Mouse (Mus musculus): Measurements from ENCODE around the gene Atxn7. TPM values are rescaled to one million over a fixed set of nuclear protein-coding genes. Genes with fewer than 3 reads are reported as not detected.

Atxn7 gene
- total RNA-seq, 2 experiments from 2014 or later, result 28.9 to 30.8 TPM

DNA sequence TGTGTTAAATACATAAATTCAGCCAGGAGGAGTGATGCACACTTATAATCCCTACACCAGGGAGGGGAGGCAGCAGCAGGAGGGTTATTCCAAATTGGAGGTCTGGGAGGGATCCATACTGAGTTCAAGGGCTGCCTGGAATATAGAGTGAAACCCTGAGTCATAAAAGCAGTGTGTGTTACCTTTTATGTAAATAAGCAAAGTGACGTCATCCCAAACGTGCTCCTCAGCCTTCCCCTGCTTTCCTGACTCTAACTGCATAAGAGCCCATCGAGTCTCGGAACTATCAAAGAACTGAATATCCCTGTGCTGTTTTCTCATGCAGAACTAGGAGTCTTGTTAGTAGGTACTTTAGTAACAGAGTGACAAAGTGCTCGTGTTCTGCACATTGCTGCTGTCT, 102.1 kb downstream of the Atxn7 start:
- DNase-seq (ENCODE audit: low spot score in 2 of 2), result no peak

DNA sequence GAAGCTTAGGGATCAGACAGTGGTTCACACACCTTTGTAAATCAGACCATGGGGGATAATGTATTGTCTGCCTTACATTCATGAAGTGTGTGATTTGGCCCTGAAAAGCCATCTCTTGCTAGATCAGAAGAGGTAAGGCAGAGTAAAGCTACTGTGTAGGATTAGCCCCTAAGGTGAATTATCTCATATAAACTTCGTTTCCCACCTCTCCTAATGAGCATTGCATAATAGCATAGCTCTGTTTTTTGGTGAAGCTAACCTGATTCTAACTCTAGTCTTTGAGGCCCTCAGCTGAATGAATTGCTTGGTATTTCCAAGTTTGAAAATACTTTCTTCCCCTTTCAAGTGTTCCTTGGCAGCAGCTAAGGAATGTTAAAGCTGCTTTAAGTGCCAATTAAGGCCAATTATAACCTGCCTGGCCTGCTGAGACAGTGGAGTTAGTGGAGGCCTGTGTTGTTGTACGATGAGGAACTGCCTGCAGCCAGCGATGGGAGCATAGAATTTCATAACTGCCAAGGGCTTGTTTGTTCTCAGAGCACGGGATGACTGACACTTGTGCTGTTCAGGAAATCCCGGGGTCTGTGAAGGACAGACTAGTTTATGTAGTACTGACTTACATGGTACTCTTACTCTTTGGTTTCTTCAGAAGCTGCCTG, 103.4 kb downstream of the Atxn7 start:
- DNase-seq (ENCODE audit: low spot score in 2 of 2), result no peak

DNA sequence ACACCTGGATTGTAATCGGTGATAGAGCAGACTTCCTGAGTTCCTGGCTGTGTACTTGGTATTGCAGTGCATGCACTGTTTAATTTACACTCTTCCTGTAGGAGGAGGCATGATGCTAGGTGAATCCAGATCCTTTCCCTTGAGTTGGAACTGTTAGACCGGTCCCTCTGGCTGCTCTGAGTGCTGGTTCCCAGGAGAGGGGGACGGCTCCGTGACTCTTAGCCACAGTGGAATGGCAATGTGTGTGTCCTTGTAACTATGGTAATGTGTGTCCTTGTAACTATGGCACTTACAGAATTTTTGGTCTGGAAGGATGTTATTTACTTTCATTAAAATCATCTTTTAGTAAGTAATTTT, 103.9 kb downstream of the Atxn7 start:
- DNase-seq (ENCODE audit: low spot score in 2 of 2), result no peak

- no peak for DNase-seq (ENCODE audit: low spot score in 2 of 2)
Measured at GRCm38 (mm10) chr14:14066241-14066640, 105.0 kb downstream of the Atxn7 start.

DNA sequence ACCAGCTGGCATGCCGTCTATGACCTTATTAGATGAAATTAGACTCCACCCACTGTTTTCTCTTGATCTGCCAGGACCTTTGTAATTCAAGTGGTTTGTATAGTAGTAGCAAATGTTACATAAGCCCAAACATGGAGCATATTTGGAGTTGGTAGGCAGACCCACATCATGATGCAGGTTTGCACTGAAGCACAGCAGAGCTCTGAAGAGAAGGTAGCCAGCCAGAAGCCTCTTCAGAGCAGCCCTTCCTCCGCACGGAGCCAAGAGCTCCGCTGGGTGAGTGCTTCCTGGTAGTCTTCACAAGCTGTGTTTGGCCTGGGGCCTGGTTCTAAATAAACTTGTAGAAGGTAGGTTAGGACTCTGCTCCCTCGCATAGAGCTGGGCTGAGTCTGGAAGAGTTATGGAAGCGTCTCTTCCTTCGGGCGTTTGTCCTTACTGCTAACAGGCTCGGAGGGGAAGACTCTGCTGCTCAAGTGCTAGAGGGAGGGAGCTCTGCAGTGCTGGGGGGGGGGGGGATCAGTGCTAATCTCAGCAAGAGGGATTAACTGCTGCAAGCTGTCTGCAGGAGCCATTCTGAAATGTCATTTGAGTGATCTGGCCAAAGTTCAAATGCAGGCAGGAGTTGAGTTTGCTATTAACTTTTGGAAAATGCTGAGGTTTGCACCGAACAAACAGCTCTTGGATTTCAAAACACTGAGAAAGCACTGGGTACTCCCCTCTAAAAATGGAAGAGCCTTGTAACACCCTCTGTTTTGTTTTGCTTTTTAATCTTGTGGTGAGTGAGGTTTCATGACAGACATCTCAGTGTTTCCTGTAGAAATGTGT, 106.6 kb downstream of the Atxn7 start:
- peak in 1 of 2 experiments; percentile 55 for DNase-seq (ENCODE audit: low spot score in 2 of 2)

DNA sequence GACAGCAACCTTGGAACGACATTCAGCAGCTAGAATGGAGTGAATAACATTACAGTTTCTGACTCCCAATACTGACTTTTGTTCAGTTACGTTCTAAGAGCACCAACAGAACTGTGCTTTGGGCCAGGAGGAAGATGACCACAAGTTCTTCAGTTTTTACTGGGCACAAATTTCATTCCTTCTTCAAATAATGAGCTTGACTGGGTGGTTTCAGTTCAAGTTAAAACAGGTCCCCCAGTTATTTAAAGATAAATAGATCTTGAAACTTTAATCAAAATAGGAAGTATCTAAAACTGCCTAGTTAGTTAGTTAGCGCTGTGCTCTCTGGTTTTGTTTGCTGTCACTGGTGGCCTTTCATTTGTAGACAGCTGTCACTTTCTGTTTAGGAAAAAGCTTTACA, 107.3 kb downstream of the Atxn7 start:
- no peak for DNase-seq (ENCODE audit: low spot score in 2 of 2)

GRCm38 (mm10) chr14:14070541-14071315, 109.5 kb downstream of the Atxn7 start:
- no peak for DNase-seq (ENCODE audit: low spot score in 2 of 2)

- DNase-seq (ENCODE audit: low spot score in 2 of 2), result no peak
Measured at GRCm38 (mm10) chr14:14071456-14071855, 110.2 kb downstream of the Atxn7 start.

GRCm38 (mm10) chr14:14080604-14081194, 119.5 kb downstream of the Atxn7 start:
- no peak for DNase-seq (ENCODE audit: low spot score in 2 of 2)

DNA sequence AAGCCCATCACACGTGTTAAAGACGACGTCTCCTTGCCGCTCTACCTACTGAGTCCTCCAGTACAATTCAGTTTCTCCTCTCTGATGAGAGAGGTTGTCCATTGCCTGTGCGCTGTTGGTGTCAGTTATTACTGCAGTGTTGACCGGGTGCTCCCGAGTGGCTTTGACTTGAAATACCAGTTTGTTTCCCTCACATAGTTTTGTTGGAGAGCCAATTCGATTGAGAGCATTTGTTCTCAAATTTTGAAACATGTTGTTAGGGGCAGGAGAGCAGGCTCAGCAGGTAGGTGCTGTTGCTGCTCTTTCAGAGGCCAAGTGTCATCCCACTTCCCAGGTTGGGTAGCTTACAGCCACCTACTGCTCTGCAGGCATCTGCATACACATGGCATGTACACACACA, 122.6 kb downstream of the Atxn7 start:
- no peak for DNase-seq (ENCODE audit: low spot score in 2 of 2)

GRCm38 (mm10) chr14:14086711-14087263, 125.5 kb downstream of the Atxn7 start:
- DNase-seq (ENCODE audit: low spot score in 2 of 2), result no peak

DNA sequence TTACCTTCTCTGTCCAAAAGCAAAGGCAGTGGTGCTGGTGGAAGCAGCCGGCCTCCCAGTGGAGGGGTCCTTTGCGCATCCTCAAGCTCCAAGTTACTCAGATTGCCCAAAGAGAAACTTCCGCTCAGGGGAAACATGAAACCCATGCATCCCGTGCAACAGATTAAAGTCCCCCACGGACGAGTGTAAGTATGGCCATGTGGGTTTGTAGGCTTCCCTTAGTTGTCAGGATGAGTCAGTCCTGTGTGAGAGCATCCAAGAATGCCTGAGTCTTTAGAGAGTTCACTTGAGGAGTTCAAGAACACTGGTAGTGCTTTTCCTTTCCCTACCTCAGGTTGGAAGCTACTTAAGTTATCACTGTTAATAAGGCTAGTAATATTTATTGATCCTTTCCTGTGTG, 126.1 kb downstream of the Atxn7 start:
- DNase-seq (ENCODE audit: low spot score in 2 of 2), result no peak

DNA sequence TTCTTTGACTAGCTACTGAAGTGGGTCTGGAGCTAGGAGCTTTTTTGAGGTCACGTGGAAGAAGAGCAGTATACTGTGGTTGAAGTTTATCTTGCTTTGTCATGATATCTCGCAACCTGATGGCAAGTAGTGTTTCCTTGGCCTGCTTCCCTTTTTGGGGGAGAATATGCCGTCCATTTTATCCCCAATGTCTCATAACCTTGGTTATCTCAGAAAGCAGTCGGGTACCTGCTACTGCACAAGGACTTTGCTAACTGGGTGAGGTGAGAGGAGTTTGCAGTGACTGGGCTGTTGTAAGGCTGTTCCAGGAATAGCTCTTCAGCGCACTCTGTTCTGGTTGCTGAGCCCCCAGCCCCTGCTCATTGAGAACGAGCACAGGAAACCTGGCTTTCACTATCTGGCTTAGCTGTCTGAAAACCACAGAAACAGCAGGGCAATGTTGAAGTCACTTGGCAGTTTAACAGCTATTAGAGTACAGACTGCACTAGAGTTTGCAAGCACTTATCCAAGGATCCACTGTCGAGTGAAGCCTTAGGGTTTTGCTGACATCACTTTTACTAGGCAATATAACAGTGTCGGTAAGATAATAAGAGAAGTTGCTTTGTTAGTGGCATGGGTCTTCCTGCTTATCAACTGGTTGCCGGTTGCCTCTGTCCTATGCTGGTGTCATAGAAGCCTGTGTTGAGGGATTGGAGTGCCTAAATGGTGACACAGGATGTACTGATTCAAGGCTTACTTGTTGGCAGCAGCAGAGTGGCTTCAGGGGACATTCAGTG, 127.0 kb downstream of the Atxn7 start:
- no peak for DNase-seq (ENCODE audit: low spot score in 2 of 2)

GRCm38 (mm10) chr14:14090571-14090970, 129.3 kb downstream of the Atxn7 start:
- no peak for DNase-seq (ENCODE audit: low spot score in 2 of 2)

DNA sequence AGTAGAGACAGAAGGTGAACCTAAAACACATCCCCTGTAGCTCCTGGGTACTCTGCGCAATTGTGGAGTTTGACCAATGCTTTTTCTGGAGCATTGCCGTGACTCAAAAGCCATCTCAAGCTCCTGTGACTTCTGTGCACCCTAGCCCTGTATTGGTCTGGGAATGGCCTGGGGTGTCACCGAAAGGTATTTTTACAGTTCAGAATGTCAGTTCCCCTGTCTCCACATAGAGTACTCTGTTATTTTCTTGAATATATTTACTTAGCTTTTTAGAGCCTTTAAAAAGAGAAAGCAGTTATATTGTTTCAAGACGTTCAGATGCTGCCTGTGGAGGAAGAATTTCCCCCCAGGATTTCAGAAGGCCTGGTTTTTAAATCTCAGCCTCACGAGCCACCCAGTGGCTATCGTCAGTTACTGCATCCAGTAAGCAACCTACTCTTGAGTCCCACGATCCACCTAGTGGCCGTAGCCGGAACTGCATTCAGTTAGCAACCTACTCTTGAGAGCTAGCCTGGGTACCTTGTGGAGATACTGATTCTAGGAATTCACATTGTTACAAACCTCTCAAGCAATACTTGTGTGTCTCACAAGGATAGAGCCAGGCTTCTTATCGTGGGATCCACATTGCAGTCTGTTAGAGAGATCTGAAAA, 137.2 kb downstream of the Atxn7 start:
- peak; percentile 71 to 96 for DNase-seq (ENCODE audit: low spot score in 2 of 2)

DNA sequence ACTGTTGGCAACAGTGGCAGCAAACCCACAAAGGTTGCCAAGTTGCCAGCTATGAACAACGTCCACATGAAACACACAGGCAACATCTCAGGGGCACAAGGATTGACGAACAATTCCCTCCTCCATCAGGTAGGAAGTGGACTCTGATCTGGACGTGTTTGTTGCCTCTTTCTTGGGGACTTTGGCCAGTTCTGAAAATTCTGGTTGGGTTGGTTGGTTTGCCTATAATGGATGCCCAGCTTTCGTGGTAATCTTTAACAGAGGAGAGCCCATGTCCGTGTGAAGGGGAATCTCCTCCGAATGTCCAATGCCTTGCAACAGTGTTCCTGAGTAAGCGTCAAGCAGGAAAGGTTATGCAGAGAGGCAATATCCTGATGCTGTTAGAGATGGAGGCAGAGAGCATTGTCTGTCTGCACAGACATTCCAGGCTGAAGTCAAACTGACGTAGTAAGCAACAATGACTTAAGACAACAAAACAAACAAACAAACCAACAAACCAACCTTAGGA, 139.6 kb downstream of the Atxn7 start:
- DNase-seq (ENCODE audit: low spot score in 2 of 2), result no peak

- DNase-seq (ENCODE audit: low spot score in 2 of 2), result no peak
Measured at GRCm38 (mm10) chr14:14101296-14101695, 140.1 kb downstream of the Atxn7 start.

GRCm38 (mm10) chr14:14104213-14104929, 143.1 kb downstream of the Atxn7 start:
- DNase-seq (ENCODE audit: low spot score in 2 of 2), result no peak

DNA sequence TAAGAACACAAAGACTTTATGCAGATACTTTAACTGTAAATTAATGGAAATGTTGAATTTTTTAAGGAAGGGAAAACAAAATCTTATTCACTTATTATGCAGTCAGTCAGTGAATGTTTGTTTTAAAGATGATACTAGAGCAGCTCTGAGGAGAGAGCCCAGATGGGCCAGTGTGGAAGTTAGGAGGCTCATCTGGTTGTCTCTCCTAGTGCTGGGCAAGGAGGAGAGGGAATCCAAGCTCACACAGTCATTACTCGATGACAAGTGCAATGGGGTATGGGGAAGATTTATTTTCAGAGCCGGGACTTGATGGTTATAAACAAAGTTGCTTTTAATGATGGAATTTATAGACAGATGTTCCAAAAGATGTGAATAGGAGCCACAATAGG, 143.7 kb downstream of the Atxn7 start:
- no peak for DNase-seq (ENCODE audit: low spot score in 2 of 2)
